Mouse (Mus musculus) thymus, postnatal 14 days (tissue): ENCODE results near the gene Slc30a4.

Experiments
- DNase-seq: peaks from one replicate; pipeline ENCODE4 v3.0.0; 2021

Gene Slc30a4

GRCm38 (mm10) chr2:122702181-122703036 lies at the start of gene Slc30a4:
Slc30a4 (minus strand) TSS chr2:122702663.
- peak; percentile 75 for DNase-seq

DNA sequence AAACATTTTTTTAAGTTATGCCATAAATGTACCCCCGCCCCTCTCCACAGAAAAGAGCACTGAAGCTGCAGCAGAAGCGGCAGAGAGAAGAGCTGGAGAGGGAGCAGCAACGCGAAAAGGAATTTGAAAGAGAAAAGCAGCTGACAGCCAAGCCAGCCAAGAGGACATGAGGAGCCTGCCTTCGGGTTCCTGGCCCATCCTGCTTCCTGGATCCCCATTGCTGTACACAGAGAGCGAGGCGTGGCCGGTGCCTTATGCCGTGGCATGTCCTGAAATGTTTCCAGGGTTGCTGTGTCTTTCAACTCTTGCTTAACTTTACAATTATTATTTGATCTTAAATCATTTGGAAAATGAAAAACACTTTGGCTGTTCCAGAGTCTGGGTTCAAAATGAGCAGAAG lies 44.0 kb upstream of the Slc30a4 start:
- no peak for DNase-seq

GRCm38 (mm10) chr2:122739023-122739422 lies 36.6 kb upstream of the Slc30a4 start:
- DNase-seq, result no peak

GRCm38 (mm10) chr2:122737894-122738830 lies 35.7 kb upstream of the Slc30a4 start, which contains the start of gene Bloc1s6:
Bloc1s6 (plus strand) TSS chr2:122738503.
- DNase-seq, result peak; percentile 91

DNA sequence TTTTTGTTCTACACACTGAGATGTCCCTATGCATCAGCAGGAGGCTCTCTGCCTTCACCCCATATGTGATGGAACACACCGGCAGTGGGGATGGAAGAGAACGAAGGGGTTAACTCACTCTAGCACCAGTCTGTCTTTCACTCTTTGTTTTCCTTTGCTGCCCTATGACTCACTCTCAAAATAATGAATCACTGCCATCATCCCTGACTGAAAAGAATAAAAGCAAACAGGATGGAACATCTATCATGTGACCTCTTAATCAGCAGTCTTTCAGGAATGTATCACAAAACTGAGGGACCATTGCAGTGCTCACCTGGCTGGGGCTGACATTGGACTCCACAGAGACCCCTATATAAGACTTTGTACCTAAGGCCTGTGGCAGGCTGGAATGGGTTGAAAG lies 29.0 kb upstream of the Slc30a4 start:
- DNase-seq, result no peak

DNA sequence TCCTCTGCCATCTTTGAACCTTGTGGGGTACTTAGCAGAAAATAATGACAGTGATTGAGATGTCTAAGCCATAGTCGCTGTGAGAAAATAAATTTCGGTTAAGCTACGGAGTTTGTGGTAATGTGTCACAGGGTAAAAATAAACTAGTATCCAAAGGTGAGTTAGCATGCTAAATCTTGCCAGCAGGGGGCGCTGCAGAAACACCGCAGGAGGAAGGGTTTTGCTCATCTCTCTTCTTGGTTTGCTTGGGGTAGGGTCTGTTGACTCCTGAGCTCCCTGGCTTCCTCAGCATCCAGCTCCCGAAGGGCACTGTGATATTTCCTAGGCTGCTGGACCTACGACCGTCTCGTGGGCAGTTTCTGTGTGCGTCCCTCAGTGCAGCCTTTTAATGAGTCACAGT lies 23.1 kb upstream of the Slc30a4 start:
- peak; percentile 67 for DNase-seq

- DNase-seq, result peak; percentile 74
These were observed 18.1 kb upstream of the Slc30a4 start for GRCm38 (mm10) chr2:122720564-122720963.

DNA sequence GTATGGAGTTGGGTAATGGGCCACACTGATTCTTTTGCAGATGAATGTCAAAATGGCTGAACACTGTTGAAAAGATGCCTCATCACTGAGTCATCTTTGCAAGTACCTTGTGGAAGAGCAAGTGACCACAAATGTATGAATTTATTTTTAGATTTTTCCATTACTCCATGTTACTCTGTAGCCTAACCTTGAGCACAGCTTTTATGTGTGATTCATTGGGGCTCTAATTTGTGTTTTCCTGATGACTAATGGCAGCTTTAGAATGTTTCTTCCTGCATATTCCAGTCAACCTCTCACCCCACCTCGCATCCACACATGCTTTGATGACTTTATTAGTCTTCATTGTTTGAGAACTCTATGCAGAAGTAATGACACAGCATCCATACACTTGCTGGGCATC lies 16.8 kb upstream of the Slc30a4 start:
- DNase-seq, result no peak

- peak; percentile 33 for DNase-seq
These were observed 13.9 kb upstream of the Slc30a4 start for GRCm38 (mm10) chr2:122716301-122716842.

DNA sequence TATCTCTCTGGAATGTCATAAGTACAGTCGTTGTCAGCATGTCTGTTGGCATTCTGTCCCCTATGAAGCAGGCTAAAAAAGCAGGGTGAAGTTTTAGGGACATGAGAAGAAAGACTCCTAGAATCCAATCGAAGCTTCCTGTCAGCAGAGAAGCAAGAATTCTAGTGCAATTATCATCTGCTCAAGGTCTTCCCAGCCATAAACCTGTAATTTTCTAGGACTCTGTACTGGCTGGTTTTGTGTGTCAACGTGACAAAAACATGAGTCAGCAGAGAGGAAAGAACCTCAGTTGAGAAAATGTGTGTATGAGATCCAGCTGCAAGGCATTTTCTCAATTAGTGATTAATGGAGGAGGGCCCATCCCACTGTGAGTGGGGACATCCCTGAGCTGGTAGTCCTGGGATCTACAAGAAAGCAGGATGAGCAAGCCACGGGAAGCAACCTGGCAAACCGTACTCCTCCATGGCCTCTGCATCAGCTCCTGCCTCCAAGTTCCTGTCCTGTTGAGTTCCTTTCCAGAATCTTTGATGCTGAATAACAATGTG lies 12.8 kb upstream of the Slc30a4 start:
- DNase-seq, result no peak

DNA sequence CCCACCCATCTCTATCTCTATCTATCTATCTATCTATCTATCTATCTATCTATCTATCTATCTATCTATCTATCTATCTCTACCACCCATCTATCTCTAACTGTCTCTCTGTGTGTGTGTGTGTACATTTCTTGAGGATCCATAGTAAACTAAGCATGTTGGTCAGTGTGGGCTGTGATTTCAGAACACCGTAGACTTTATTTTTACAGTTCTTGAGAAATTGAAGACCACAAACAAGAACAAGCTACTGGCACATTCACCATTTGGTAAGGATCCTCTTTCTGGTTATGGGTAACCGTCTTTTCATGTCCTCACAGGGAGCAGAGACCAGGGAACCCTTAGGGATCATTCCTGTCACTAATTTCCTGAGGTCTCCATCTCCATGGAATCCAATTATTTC lies 10.4 kb upstream of the Slc30a4 start:
- DNase-seq, result no peak

GRCm38 (mm10) chr2:122711911-122712310 lies 9.4 kb upstream of the Slc30a4 start:
- DNase-seq, result no peak

DNA sequence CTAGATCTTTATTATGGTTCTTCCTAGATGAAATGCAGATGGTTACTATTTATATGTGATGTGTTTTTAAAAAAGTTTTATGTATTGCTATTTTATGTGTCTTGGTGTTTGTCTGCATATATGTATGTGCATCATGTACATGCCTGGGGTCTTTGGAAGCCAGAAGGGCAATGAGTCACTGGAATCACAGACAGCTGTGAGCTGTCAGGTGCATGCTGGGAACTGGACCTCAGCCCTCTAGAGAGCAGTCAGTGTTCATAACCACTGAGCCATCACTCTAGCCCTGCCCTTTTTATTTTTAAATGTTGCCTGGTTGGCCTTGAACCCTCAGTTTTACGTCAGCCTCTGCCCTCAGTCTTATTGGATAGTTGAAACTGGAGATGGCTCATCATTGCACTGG lies 6.7 kb upstream of the Slc30a4 start:
- DNase-seq, result no peak

DNA sequence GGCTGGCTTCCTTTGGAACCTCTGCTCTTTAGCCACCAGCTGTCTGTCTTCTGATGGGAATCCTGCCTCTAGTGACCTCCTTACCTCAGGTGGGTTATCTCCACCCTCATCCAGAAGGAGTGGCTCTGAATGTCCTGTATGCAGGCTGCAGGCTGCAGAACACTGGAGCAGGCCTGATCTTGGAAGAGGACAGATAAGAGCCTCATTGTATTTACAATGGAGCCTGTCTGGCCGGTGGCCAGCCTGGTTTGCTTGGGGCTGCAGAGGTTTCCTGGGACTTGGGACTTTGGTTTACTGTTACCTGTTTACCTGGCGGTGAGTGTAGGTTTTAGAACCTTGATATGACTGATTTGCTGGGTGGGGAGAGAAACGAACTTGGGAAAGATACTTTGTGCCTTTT lies 5.6 kb upstream of the Slc30a4 start:
- no peak for DNase-seq

- no peak for DNase-seq
These were observed 2.1 kb upstream of the Slc30a4 start for GRCm38 (mm10) chr2:122704572-122704971.

DNA sequence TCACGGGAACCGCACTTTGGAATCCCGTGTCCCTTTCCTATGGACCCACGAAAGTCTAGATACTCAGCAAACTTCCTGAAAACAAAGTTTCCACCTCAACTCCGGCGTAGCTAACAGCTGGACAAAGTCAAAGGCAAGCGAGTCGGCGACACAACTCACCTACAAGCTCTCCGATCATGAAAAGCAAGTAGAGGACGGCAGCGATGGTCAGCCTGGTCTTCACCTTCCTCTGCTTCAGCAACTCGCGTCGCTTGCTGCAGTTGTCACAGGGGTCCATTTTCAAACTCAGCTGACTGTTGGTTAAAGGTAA lies 637 bp downstream of the Slc30a4 start:
- no peak for DNase-seq

- DNase-seq, result no peak
These were observed 1.5 kb downstream of the Slc30a4 start for GRCm38 (mm10) chr2:122701012-122701411.

DNA sequence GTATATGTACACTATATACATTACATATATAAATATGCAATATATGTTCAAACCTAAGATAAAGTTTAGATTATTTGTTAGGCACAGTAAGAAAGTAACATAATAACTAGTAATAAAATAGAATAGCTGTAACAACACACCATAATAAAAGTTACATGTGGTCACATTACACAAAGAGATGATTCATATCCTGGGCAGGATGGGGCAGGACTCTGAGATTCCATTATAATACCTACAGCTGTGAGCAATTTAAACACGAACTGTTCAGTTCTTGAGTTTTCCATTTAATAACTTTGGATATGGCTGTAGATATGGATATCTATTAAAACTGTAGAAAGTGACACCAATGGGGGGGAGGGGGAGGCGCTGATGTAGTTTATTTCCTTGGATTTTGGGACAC lies 4.9 kb downstream of the Slc30a4 start:
- DNase-seq, result no peak

GRCm38 (mm10) chr2:122686665-122687064 lies 15.8 kb downstream of the Slc30a4 start:
- no peak for DNase-seq

DNA sequence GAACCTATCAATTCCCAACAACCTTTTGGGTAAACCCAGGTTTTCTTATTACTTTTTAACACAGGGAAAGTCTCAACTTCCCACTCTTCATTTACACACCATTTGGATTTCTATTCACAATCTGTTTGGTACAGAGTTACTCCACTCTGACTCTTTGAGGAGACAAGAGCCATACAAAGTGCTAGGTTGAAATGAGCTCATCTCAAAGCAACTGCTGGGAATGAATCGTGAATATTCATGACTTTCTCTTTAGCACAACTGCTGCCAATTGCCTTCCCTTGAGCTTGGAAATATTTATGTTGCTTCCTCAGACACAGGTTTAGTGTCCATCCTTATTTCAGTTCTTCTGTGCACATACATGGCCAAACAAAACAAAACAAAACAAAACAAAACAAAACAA lies 18.8 kb downstream of the Slc30a4 start:
- DNase-seq, result no peak

- DNase-seq, result no peak
These were observed 19.9 kb downstream of the Slc30a4 start for GRCm38 (mm10) chr2:122682520-122682919.

- no peak for DNase-seq
These were observed 20.9 kb downstream of the Slc30a4 start for GRCm38 (mm10) chr2:122681379-122682137.

DNA sequence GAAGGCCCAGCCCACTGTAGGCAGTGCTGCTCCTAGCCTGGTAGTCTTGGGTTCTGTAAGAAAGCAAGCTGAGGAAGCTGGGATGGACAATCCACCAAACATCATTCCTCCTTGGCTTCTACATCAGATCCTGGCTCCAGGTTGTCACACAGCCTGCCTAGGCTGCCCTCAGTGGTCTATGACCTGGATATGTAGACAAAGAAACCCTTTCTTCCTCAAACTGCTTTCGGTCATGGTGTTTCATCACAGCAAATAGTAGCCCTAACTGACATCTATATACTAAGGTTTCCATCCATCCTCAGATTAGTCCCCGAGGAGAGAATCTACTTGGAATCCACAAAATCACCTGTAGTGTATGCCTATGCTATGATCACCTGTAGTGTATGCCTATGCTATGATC lies 27.3 kb downstream of the Slc30a4 start:
- DNase-seq, result no peak
